Mouse (Mus musculus) liver, adult 2 months (tissue): ENCODE measurements around the gene Mfsd4b1. TPM values are rescaled to one million over a fixed set of nuclear protein-coding genes. Genes with fewer than 3 reads are reported as not detected.
A peak's percentile ranks its signal among the peaks of the same experiment; 100 is the strongest.

ENCODE experiments used
- DNase-seq: peaks from one replicate; pipeline ENCODE4 v3.0.0-alpha.2; 2011; ENCODE audit warnings: low read depth, low spot score; ENCODE audit errors: extremely low read depth
- H3K27ac ChIP-seq: fragments of 200-500 bp; replicated peaks from 2 replicates; pipeline ENCODE4 v1.5.1; 2012; ENCODE audit warnings: low read depth, mild to moderate bottlenecking, control low read depth, inconsistent platforms, low read length; ENCODE audit not compliant: insufficient read depth
- H3K27me3 ChIP-seq: fragments of 200-500 bp; 2 replicates; pipeline ENCODE4 v1.6.1; 2012; ENCODE audit warnings: mild to moderate bottlenecking, moderate library complexity, low read length, inconsistent platforms; ENCODE audit not compliant: control insufficient read depth, insufficient read depth
- H3K36me3 ChIP-seq: fragments of 200-500 bp; 2 replicates; pipeline ENCODE4 v1.6.1; 2012; ENCODE audit warnings: low read length, inconsistent platforms; ENCODE audit not compliant: control insufficient read depth, insufficient read depth
- H3K4me1 ChIP-seq: fragments of 200-500 bp; 2 replicates; pipeline ENCODE4 v1.6.1; 2011; ENCODE audit warnings: low read length; ENCODE audit not compliant: control insufficient read depth, insufficient read depth
- H3K4me3 ChIP-seq: fragments of 200-500 bp; 2 replicates; pipeline ENCODE4 v1.5.1; 2011; ENCODE audit warnings: low read depth, mild to moderate bottlenecking, control low read depth, low read length, moderate library complexity; ENCODE audit not compliant: insufficient read depth
- H3K79me2 ChIP-seq: fragments of 200-500 bp; 2 replicates; pipeline ENCODE4 v1.6.1; 2012; ENCODE audit warnings: inconsistent platforms, mild to moderate bottlenecking, low read length, moderate library complexity; ENCODE audit not compliant: control insufficient read depth, insufficient read depth
- H3K9ac ChIP-seq: fragments of 200-500 bp; 2 replicates; pipeline ENCODE4 v1.6.1; 2012; ENCODE audit warnings: low read depth, mild to moderate bottlenecking, control low read depth, inconsistent platforms, low read length
- CTCF ChIP-seq: fragments of 200-500 bp; IDR thresholded peaks from 2 replicates; pipeline ENCODE4 v1.5.1; 2011; ENCODE audit warnings: low read depth, low read length, control low read depth
- POLR2A ChIP-seq: fragments of 200-500 bp; IDR thresholded peaks from 2 replicates; pipeline ENCODE4 v1.6.1; 2011; ENCODE audit warnings: low read length, control low read depth; ENCODE audit not compliant: insufficient read depth; ENCODE audit errors: extremely low read depth
- WGBS: fragments of 180-500 bp; shearing (Covaris S2); methylation state at CpG from one replicate; pipeline ENCODE4 v1.1.7; 2018; 5-methylcytosine and 5-hydroxymethylcytosine counted together
- polyA plus RNA-seq: library from polyadenylated mRNA; depleted of rRNA; stranded (reverse); fragments of >200 nt; gene quantifications from 2 replicates; pipeline ENCODE4 v1.2.3, GENCODE M21; 2012; rRNA removed
- total RNA-seq: library from RNA; depleted of rRNA; stranded (reverse); fragments of >200 nt; gene quantifications from 2 replicates; pipeline ENCODE4 v1.2.3, GENCODE M21; 2014; rRNA removed

The Mfsd4b1 gene
- total RNA-seq, result 47.8 and 48.0 TPM in 2 replicates
- 28.7 and 30.2 TPM in 2 replicates for polyA plus RNA-seq

DNA sequence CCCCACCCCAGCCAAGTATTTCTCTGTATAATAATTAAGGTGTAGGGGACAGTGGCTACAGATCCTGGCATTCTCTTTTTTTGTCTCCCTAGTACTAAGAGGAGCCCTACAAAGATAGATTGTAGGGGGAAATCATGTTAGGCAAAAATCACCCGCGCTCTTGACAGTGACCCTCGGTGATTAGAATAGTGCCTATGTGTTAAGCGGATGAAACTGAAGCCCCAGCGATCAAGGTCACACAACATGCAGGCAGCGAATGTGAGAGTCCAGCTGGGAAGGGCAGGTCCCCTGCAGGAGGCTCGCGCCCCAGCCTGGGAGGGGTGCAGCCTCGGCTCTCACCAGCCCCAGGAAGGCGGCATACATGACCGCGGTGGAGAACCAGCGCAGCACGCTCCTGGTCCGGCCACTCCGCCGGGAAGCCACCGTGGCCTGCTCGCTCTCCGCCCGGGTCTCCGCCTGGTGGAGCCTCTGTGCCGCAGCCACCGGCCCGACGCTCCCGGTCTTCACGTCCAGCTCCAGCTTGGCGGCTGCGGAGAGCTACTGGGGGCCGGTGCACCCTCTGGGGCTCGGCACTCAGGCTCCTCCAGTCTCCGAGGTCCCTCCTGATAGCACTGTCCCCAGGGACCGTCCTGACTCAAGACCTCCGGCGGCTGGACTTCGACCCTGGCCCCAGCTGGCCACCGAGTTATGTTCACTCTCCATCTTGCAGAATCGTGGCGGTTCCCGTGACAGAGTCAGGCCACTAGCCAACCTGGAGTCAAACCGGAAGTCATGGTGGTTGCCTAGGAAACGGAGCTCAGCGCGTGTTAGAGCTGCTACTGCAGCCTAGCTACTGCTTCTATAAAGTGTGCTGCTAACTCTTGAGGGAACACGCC, at the start of gene Mfsd4b1:
Mfsd4b1 (minus strand) TSS at position 715 of the 875 bp plus-strand sequence.
- Histone ChIP-seq H3K36me3 (no peaks in the 10 kb centered on the region), H3K9ac (peak within 1 kb of the TSS; percentile 94), H3K27me3 (no peaks in the 10 kb centered on the region), H3K4me3 (peak within 1 kb of the TSS; percentile 90), H3K27ac (peak within 1 kb of the TSS; percentile 95), H3K4me1 (peaks cover 7% of the 10 kb centered on the region), H3K79me2 (peaks cover 9% of the 10 kb centered on the region; the same call in 1 of the 2 replicates)
- TF ChIP-seq CTCF (0 out of 2 replicates have a peak, but pooled peaks have one; percentile 15), POLR2A (peak; percentile 59; the same call in 1 of the 2 replicates)
- under 1% methylated on average over 46 of the region's 46 CpGs for WGBS
- DNase-seq, result peak; percentile 93

DNA sequence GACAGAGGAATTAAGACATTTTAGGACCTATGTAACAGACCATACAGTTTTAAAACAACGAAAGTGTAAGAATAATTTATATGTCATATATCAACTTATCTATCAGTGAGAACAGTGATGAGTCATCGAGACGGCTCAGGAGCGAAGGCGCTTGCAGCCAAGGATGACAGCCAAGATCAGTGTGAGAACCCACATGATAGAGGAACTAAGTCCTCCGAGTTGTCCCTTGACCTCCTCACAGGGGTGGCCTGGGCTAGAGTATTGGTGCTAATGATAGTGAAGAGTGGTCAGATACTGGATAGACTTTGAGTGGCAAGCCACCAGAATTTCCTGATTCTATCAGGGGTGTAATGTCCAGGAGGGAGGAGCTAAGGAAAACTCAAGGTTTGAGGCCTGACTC, 48.5 kb upstream of the Mfsd4b1 start:
- TF ChIP-seq CTCF (no peak), POLR2A (no peak)
- H3K4me3 ChIP-seq, result no peak overlapping the region
- H3K27me3 ChIP-seq, result no peaks in the 10 kb centered on the region
- no peaks in the 10 kb centered on the region for H3K79me2 ChIP-seq
- DNase-seq, result peak; percentile 64
- peaks cover 10% of the 10 kb centered on the region; the same call in 1 of the 2 replicates for H3K36me3 ChIP-seq
- no peak overlapping the region; the same call in 1 of the 2 replicates for H3K27ac ChIP-seq
- H3K4me1 ChIP-seq, result peaks cover 35% of the 10 kb centered on the region
- 71% methylated on average over 6 of the region's 6 CpGs for WGBS
- H3K9ac ChIP-seq, result no peak overlapping the region

GRCm38 (mm10) chr10:40070684-40071083, 45.6 kb upstream of the Mfsd4b1 start:
- DNase-seq, result no peak
- Histone ChIP-seq H3K9ac (no peak overlapping the region), H3K27me3 (no peaks in the 10 kb centered on the region), H3K27ac (peak overlapping the region; percentile 58), H3K36me3 (0 out of 2 replicates have a peak, but pooled peaks cover 3% of the 10 kb centered on the region), H3K4me1 (peaks cover 26% of the 10 kb centered on the region), H3K4me3 (no peak overlapping the region), H3K79me2 (no peaks in the 10 kb centered on the region)
- WGBS, result 88% methylated on average over 9 of the region's 9 CpGs
- TF ChIP-seq POLR2A, result no peak
- TF ChIP-seq CTCF, result no peak

DNA sequence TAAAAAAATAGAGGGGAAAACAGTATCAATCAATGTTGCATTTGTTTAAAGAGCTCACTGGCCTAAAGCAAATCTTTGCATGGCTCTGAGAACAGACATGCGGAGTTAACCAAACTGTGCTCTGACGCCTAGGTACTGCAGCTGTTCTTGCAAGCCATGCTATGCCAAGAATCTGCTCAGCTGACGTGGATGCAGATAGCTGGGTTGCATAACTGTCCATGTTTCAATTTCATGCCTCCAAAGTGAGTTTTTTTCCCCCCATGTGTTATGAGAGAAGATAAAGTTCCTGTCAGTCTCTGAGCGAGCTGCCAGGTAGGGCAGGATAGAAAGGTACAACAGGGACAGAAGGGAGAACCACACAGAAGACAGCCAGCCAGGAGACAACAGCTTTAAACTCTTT, 44.2 kb upstream of the Mfsd4b1 start:
- 18% methylated on average over 4 of the region's 4 CpGs for WGBS
- H3K36me3 ChIP-seq, result 0 out of 2 replicates have a peak, but pooled peaks cover 3% of the 10 kb centered on the region
- DNase-seq, result peak; percentile 96

GRCm38 (mm10) chr10:40068595-40068994, 43.5 kb upstream of the Mfsd4b1 start:
- Histone ChIP-seq H3K27me3 (no peaks in the 10 kb centered on the region), H3K27ac (no peak overlapping the region; the same call in 1 of the 2 replicates), H3K4me3 (no peak overlapping the region), H3K9ac (no peak overlapping the region), H3K4me1 (peaks cover 34% of the 10 kb centered on the region), H3K36me3 (no peaks in the 10 kb centered on the region), H3K79me2 (no peaks in the 10 kb centered on the region)
- DNase-seq, result peak; percentile 54
- 83% methylated on average over 10 of the region's 10 CpGs for WGBS
- no peak for TF ChIP-seq POLR2A
- no peak for TF ChIP-seq CTCF

More for the DNA sequence above, 44.2 kb upstream of the Mfsd4b1 start:
- peak overlapping the region; percentile 94 for H3K27ac ChIP-seq
- H3K27me3 ChIP-seq, result no peaks in the 10 kb centered on the region
- H3K9ac ChIP-seq, result peak overlapping the region; percentile 53
- TF ChIP-seq CTCF (no peak), POLR2A (no peak)
- H3K4me3 ChIP-seq, result no peak overlapping the region
- peaks cover 30% of the 10 kb centered on the region for H3K4me1 ChIP-seq
- no peaks in the 10 kb centered on the region for H3K79me2 ChIP-seq
